Mouse (Mus musculus): ENCODE results near the gene March8.

DNA sequence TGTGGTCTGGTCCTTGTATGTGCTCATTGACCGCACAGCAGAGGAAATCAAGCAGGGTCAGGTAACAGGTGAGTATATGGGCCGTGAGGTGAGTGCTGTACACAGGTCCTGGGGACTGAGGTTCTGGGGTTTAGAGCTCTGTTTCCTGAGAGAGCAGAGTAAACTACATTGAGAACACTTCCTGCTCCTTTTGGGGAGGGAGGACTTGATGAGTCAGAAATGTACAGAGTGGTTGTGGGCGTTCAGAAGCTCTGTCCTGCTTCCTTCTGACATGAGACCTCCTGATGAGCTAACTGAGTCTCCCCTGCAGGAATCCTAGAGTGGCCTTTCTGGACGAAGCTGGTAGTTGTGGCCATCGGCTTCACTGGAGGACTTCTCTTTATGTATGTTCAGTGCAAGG, 67.9 kb downstream of the March8 start:
- TF ChIP-seq MAX (IDR thresholded peaks at IDR 0.05), result no peak
- no peak for TF ChIP-seq CTCF (IDR thresholded peaks at IDR 0.05; ENCODE audit: control insufficient read depth, insufficient read depth, insufficient read length)
- no peak for TF ChIP-seq MYOG (IDR thresholded peaks at IDR 0.05; ENCODE audit: control insufficient read depth, extremely low read depth, insufficient read length)
- peak; percentile 2 for TF ChIP-seq MYOD1 (IDR thresholded peaks at IDR 0.05; ENCODE audit: control insufficient read depth, insufficient read length, low read depth)
- no peak for TF ChIP-seq CEBPB (IDR thresholded peaks at IDR 0.05; ENCODE audit: low read depth)
- TF ChIP-seq USF1 (IDR thresholded peaks at IDR 0.05; ENCODE audit: low read depth), result no peak

All from C2C12 (cell line).